ENCODE assay signal across 12 mouse cellular contexts in the genomic region with DNA sequence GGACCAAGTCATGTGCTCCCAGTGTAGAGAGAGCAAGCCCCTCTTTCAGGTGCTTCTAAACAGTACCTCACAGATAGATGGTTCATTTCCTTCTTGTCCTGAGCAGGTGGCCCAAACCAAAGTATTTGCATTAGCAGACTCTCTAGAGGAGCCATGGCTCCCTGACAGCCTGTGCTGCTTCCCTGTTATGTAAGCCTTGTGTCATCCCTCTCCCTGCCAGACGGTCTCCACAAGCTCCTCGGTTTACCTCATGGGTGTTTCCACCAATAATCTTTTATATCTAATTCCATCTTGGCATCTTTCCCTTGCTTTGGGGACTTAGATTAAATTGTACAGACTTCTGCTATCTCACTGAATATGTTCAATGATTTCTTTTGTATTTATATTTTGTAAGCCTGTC.
DNase-seq lines count a peak whose midpoint lies in the region; ATAC-seq and TF ChIP-seq lines count a peak whose summit lies in the region.
"Had no signal": no experiment of that assay in that cellular context is flagged by ENCODE, and none has a peak within 500 bp of the region (broad histone marks: within the 10 kb centered on the region; RNA-seq: fewer than 3 reads in every experiment).

No protein-coding gene starts in this region.

- no peak for TF ChIP-seq POLR2A in lung, adult 2 months (IDR thresholded peaks at IDR 0.05; ENCODE audit: borderline replicate concordance, extremely low read depth, low read depth, low read length)

- H3K9me3 ChIP-seq in forebrain, embryonic 14.5 days (replicated peaks; ENCODE audit: control insufficient read depth, low read length) = no peaks in the 10 kb centered on the region
- no peaks in the 10 kb centered on the region for H3K9me3 ChIP-seq in forebrain, embryonic 10.5 days
- H3K9me3 ChIP-seq: embryonic facial prominence, embryonic 12.5 days; intestine, embryonic 15.5 days; lung, embryonic 15.5 days; midbrain, embryonic 15.5 days had no signal

- H3K9ac ChIP-seq in forebrain, embryonic 14.5 days (ENCODE audit: low read length) = no peak overlapping the region
- H3K9ac ChIP-seq: embryonic facial prominence, embryonic 12.5 days; intestine, embryonic 15.5 days; lung, embryonic 15.5 days; midbrain, embryonic 15.5 days had no signal

- intact Hi-C loops in left cerebral cortex, postnatal 14 days (cut with DNase I) = no loop called here
- intact Hi-C loops in gastrocnemius, postnatal 14 days (cut with DNase I; ENCODE audit: low total_unique reads) = no loop called here

- H3K27ac ChIP-seq in forebrain, embryonic 14.5 days (ENCODE audit: low read depth, low read length) = no peak overlapping the region
- H3K27ac ChIP-seq in forebrain, embryonic 10.5 days = no peak overlapping the region
- H3K27ac ChIP-seq: embryonic facial prominence, embryonic 12.5 days; intestine, embryonic 15.5 days; lung, embryonic 15.5 days; midbrain, embryonic 15.5 days had no signal

- H3K27me3 ChIP-seq in forebrain, embryonic 14.5 days (replicated peaks; ENCODE audit: control insufficient read depth, insufficient read depth, low read length) = no peaks in the 10 kb centered on the region
- H3K27me3 ChIP-seq in forebrain, embryonic 10.5 days (ENCODE audit: poor library complexity, severe bottlenecking) = no peaks in the 10 kb centered on the region
- H3K27me3 ChIP-seq: embryonic facial prominence, embryonic 12.5 days; intestine, embryonic 15.5 days; lung, embryonic 15.5 days; midbrain, embryonic 15.5 days had no signal

- ATAC-seq in forebrain, embryonic 14.5 days = no peak
- ATAC-seq: intestine, embryonic 15.5 days; midbrain, embryonic 15.5 days had no signal

- peak; percentile 27 for DNase-seq in forebrain, embryonic 14.5 days (ENCODE audit: low spot score)
- DNase-seq in forebrain, embryonic 10.5 days (ENCODE audit: extremely low spot score, low spot score) = no peak
- peak; percentile 78 for DNase-seq in brain, adult 2 months (ENCODE audit: low read depth, low spot score)
- peak; percentile 72 to 87 for DNase-seq in layer of hippocampus, adult 18-20 months (ENCODE audit: low spot score in 2 of 2)
- DNase-seq in left cerebral cortex, postnatal 14 days (ENCODE audit: low spot score in 2 of 2) = peak; percentile 17 to 56
- DNase-seq in gastrocnemius, postnatal 14 days = no peak
- DNase-seq in thymus, adult 18-20 months = no peak
- no peak for DNase-seq in lung, adult 2 months

- H3K4me2 ChIP-seq in forebrain, embryonic 14.5 days (ENCODE audit: low read length) = no peak overlapping the region
- H3K4me2 ChIP-seq: embryonic facial prominence, embryonic 12.5 days; intestine, embryonic 15.5 days; lung, embryonic 15.5 days; midbrain, embryonic 15.5 days had no signal

- no peaks in the 10 kb centered on the region for H3K36me3 ChIP-seq in forebrain, embryonic 14.5 days (ENCODE audit: control insufficient read depth, insufficient read depth, low read length)
- H3K36me3 ChIP-seq in forebrain, embryonic 10.5 days (replicated peaks) = no peaks in the 10 kb centered on the region
- H3K36me3 ChIP-seq: embryonic facial prominence, embryonic 12.5 days; intestine, embryonic 15.5 days; lung, embryonic 15.5 days; midbrain, embryonic 15.5 days had no signal

- 77% methylated on average over 2 of the region's 2 CpGs for WGBS in forebrain, embryonic 14.5 days
- WGBS in forebrain, embryonic 10.5 days = 87% methylated on average over 2 of the region's 2 CpGs
- 63% methylated on average over 2 of the region's 2 CpGs for WGBS in lung, adult 2 months

- H3K4me3 ChIP-seq in forebrain, embryonic 14.5 days (ENCODE audit: low read depth, low read length) = no peak overlapping the region
- H3K4me3 ChIP-seq in forebrain, embryonic 10.5 days = no peak overlapping the region
- no peak overlapping the region for H3K4me3 ChIP-seq in lung, adult 2 months (replicated peaks; ENCODE audit: extremely low read depth, low read depth, low read length)
- H3K4me3 ChIP-seq: embryonic facial prominence, embryonic 12.5 days; intestine, embryonic 15.5 days; lung, embryonic 15.5 days; midbrain, embryonic 15.5 days had no signal

- no peak for TF ChIP-seq CTCF in lung, adult 2 months (IDR thresholded peaks at IDR 0.05; ENCODE audit: insufficient read depth, low read length)

- peaks cover 6% of the 10 kb centered on the region for H3K4me1 ChIP-seq in forebrain, embryonic 14.5 days (ENCODE audit: control insufficient read depth, insufficient read depth, low read length)
- peaks cover 12% of the 10 kb centered on the region for H3K4me1 ChIP-seq in forebrain, embryonic 10.5 days
- no peaks in the 10 kb centered on the region for H3K4me1 ChIP-seq in lung, adult 2 months (ENCODE audit: control insufficient read depth, insufficient read depth, low read length)

Comparison
In these comparisons a context has a peak if more than half of its experiments do, and no peak if none do; other contexts are left out.
1. DNase-seq: peak in forebrain, embryonic 14.5 days (single experiment), brain, adult 2 months (single experiment), layer of hippocampus, adult 18-20 months (2 of 2) and left cerebral cortex, postnatal 14 days (2 of 2); none in forebrain, embryonic 10.5 days (single experiment), gastrocnemius, postnatal 14 days (single experiment), thymus, adult 18-20 months (0 of 2) and lung, adult 2 months (single experiment).